8 mouse cellular contexts compared by ENCODE assay signal in the genomic region with DNA sequence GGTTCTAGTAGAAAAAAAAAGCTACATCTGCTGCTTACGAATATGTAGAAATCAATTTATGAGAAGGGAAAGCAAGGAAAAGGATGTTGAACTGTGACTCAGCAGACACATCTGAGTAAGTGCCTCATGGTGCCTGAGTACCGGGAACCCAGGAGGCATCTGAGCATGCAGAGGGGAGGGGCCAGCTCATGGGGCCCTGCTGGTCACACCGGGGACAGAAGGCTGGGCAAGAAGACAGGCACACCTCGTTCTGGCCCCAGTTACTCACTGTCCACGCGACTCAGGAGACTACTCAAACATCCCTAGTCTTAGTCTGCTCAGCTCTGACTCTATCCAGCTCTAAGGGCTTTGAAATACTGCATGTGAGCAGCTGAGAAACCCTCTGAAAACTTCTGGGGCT. TPM values are rescaled to one million over a fixed set of nuclear protein-coding genes. Genes with fewer than 3 reads are reported as not detected.
A peak's percentile ranks its signal among the peaks of the same experiment; 100 is the strongest.
DNase-seq lines count a peak whose midpoint lies in the region; ATAC-seq lines count a peak whose summit lies in the region.

No protein-coding gene starts in this region.

- WGBS in forebrain, embryonic 10.5 days, result 47% methylated on average over 6 of the region's 6 CpGs

- peak; percentile 87 to 94 for ATAC-seq in hematopoietic stem cell, adult 5-6 weeks (replicated peaks in 1 of 2; ENCODE audit: insufficient read depth in 1 of 2, low FRiP score in 2 of 2, low TSS enrichment in 1 of 2, low read depth in 1 of 2, poor library complexity in 2 of 2, severe bottlenecking in 2 of 2)

- H3K27ac ChIP-seq in forebrain, embryonic 10.5 days, result no peak overlapping the region

- intact Hi-C loops in gastrocnemius, postnatal 14 days (cut with DNase I; ENCODE audit: low total_unique reads), result no loop called here

- H3K27me3 ChIP-seq in forebrain, embryonic 10.5 days (ENCODE audit: poor library complexity, severe bottlenecking), result no peaks in the 10 kb centered on the region

- H3K9me3 ChIP-seq in forebrain, embryonic 10.5 days, result no peaks in the 10 kb centered on the region

- DNase-seq in heart, adult 11 months, result peak; percentile 91
- no peak for DNase-seq in heart, adult 8-10 months (ENCODE audit: low spot score)
- peak; percentile 53 for DNase-seq in R1 (ENCODE audit: low read depth, low spot score)
- DNase-seq in lung, postnatal 36 days, result peak; percentile 61
- DNase-seq in ovary, postnatal 10 days (ENCODE audit: low spot score), result no peak
- no peak for DNase-seq in forebrain, embryonic 10.5 days (ENCODE audit: extremely low spot score, low spot score)
- no peak for DNase-seq in gastrocnemius, postnatal 14 days

- H3K4me3 ChIP-seq in forebrain, embryonic 10.5 days, result no peak overlapping the region

- H3K36me3 ChIP-seq in forebrain, embryonic 10.5 days (replicated peaks), result peaks cover 10% of the 10 kb centered on the region

- peaks cover 5% of the 10 kb centered on the region; the same call in 1 of the 2 replicates for H3K4me1 ChIP-seq in forebrain, embryonic 10.5 days

RNA-seq across cellular contexts. Expression of a gene that starts 25.0 kb away (rescaled TPM):
- total RNA-seq in heart, adult 8-10 months (2022), result 10 to 100 TPM; 12.9 to 23.2 (median 16.2) TPM
- total RNA-seq in hematopoietic stem cell, adult 5-6 weeks (2017), result 12.8 and 13.1 TPM in 2 replicates
- polyA plus RNA-seq in forebrain, embryonic 10.5 days (2016; fragmentation: Nextera tagmentation; extraction: Ambion mirVana), result 5.6 and 6.5 TPM in 2 replicates
- 1 to 10 TPM; 4.9 to 5.3 TPM for total RNA-seq in gastrocnemius, postnatal 14 days (2021)

RNA-seq across cellular contexts. Expression of a gene that starts 48.6 kb away (rescaled TPM):
- 10 to 100 TPM; 37.7 to 45.5 (median 41.7) TPM for total RNA-seq in heart, adult 8-10 months (2022)
- total RNA-seq in hematopoietic stem cell, adult 5-6 weeks (2017), result 255 and 303 TPM in 2 replicates
- polyA plus RNA-seq in forebrain, embryonic 10.5 days (2016; fragmentation: Nextera tagmentation; extraction: Ambion mirVana), result 241 and 245 TPM in 2 replicates
- total RNA-seq in gastrocnemius, postnatal 14 days (2021), result 10 to 100 TPM; 29.5 to 29.6 TPM

Comparison
In these comparisons a context has a peak if more than half of its experiments do, and no peak if none do; other contexts are left out.
1. DNase-seq: peak in heart, adult 11 months (single experiment), R1 (single experiment) and lung, postnatal 36 days (single experiment); none in heart, adult 8-10 months (single experiment), ovary, postnatal 10 days (single experiment), forebrain, embryonic 10.5 days (single experiment) and gastrocnemius, postnatal 14 days (single experiment).